Mouse (Mus musculus) retina, postnatal 7 days (tissue): ENCODE results near the gene Acacb.

Source experiments
- DNase-seq: peaks from one replicate; pipeline ENCODE4 v3.0.0-alpha.2; 2012; ENCODE audit warnings: low read depth, low spot score

Acacb gene

DNA sequence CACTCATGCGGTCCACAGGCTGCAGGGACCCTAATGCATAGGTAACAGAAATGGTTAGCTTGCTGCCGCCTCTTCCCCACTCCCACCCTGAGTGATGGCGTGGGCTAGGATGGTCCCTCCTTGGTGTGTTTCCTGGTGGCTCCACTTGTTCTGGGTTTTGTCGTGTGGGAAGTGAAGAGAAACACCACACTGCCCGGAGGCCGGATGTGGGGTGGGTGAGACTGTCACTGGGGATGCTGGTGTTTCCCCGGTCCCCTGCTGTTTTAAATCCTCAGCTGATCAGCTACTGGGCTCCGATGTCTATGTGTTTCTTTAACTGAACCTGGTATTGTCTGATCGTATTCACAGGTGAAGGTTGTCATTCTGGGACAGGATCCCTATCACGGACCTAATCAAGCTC lies 10.8 kb upstream of the Acacb start:
- DNase-seq = no peak

DNA sequence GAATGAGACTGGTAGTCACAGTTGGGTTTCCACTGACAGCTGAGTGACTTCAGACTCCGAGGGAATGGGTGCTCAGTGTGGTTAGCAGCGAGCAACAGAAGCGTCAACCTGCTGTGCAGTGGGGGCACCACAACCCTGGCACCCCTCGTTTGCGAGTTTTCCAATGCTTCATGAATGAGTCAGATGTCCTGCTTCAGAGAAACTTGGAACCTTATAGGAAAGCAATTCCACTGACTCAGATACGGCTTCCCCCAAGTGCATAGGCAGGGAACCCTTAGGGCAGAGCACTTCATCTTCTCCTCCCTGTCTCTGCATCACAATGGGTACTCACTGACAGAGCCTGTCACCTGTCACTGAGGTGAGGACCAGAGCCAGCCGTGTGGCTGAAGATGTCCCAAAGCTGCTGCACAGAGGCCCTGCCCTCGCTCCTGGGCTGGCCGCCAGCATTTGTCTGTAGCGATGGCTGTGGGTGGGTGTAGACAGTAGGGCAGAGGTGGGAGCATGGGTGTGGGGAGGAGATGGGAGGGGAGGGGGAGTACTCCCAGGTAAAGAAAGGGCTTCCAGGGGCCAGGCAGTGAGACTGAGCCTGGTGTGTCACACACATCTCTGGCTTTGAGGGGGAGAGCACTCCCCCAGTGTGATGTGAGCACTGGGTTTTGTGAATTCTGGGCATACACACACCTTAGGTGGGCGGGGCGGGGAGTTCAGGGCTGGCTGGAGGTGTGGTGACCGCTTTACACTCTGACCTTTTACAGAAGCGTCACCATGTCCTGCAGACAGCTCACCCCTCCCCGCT lies 8.7 kb upstream of the Acacb start:
- DNase-seq = no peak

GRCm38 (mm10) chr5:114138277-114139164 lies 7.8 kb upstream of the Acacb start:
- no peak for DNase-seq

GRCm38 (mm10) chr5:114139175-114139574 lies 7.2 kb upstream of the Acacb start:
- peak; percentile 67 for DNase-seq

GRCm38 (mm10) chr5:114147043-114147972 lies 973 bp downstream of the Acacb start:
- no peak for DNase-seq

DNA sequence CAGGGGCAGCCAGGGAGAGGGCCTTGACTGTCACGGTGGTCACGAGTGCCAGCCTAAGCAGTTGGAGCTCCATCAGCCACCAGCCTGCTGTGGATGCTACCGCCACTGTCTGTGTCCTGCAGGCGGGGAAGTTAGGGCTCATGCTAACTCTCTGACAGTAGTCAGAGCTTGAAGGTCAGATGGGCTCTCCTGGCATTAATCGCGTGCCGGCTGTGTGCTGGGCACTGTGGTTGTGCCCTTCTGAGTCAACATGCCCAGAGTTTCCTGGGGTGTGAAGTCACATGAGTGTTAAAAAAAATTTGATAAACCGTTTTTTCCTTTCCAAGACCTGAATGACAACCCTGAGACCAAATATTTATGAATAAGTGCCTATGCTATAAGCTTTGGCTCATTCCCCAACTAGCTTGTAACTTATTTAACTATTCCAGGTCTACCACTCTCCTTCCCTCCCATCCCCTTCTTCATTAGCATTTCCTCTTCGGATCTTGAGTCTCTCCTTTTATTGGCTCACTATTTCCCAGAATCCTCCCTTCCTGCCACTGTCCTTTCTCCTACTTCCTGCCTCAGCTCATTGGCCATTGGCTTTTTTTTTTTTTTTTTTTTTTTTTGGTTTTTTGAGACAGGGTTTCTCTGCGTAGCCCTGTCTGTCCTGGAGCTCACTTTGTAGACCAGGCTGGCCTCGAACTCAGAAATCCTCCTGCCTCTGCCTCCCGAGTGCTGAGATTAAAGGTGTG lies 6.2 kb downstream of the Acacb start:
- DNase-seq = no peak

GRCm38 (mm10) chr5:114153490-114153889 lies 7.2 kb downstream of the Acacb start:
- DNase-seq = peak; percentile 29

DNA sequence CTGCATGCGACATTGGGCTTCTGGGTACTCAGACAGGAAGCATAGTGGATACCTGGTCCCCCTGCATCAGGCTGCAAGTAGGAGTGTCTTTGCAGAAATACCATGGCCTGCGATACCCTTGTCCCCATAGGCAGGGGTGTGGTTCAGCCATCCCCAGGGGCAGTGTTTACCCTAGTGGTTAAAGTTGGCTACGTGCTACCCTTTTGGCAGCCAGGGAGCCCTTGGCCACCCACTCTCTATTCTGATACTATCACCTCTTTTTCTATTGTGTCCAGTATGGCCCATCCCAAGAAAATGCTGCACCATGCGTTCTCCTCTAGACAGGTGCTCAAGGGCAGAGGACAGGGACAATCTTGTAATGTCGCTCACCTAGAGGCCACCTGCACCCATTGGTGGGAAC lies 8.4 kb downstream of the Acacb start:
- no peak for DNase-seq

GRCm38 (mm10) chr5:114155168-114155933 lies 9.0 kb downstream of the Acacb start:
- DNase-seq = no peak

DNA sequence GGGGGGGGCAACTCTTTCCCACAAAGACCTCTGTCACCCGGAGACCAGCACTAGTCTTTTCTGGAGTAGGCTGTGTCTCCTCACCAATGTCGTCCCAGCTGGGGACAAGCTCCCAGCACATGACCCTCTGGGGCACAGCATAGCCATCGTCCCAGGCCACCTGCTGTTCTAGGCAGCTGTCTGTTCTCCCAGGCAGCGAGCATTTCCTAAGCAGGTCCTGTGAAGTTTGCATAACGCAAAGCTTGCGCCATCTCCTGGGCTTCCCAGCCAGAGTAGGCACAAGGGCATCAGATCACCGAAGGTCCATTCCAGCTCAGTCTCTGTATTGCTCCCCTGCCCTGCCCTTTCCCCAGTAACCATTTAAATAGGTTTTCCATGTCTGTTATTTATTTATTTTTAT lies 10.9 kb downstream of the Acacb start:
- no peak for DNase-seq

- no peak for DNase-seq
Measured at GRCm38 (mm10) chr5:114161424-114161823, 15.1 kb downstream of the Acacb start.

DNA sequence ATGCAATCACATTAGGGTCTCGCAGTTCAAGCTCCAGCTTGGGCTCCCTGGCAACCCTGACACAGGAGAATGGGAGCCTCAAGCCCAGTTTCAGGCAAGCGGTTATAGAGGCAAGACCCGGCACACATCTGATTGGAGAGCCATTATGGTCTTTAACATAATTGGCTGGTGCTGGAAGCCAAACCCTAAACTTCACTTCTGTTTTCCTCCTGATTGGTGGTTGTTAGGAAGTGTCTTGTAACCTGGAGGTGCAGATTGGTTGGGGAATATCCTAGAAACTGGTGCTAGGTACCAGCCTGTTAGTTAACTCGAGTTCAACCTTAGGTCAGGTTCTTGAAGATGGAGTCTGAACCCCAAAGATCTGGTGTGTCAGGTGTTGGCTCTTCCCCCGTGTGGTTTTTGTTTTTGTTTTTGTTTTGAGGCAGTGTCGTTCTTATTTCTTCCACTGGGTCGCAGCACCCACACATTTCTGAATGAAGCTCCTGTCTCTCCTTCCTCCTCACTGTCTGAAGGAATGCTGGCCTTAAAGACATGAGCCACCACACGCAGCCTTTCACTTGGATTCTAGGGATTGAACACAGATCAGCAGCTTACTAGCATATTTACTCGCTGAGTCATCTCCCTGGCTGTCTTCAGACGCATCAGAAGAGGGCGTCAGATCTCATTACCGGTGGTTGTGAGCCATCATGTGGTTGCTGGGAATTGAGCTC lies 15.9 kb downstream of the Acacb start:
- DNase-seq = no peak

GRCm38 (mm10) chr5:114163117-114163696 lies 16.9 kb downstream of the Acacb start:
- DNase-seq = no peak

- DNase-seq = no peak
Measured at GRCm38 (mm10) chr5:114170345-114170744, 24.0 kb downstream of the Acacb start.

DNA sequence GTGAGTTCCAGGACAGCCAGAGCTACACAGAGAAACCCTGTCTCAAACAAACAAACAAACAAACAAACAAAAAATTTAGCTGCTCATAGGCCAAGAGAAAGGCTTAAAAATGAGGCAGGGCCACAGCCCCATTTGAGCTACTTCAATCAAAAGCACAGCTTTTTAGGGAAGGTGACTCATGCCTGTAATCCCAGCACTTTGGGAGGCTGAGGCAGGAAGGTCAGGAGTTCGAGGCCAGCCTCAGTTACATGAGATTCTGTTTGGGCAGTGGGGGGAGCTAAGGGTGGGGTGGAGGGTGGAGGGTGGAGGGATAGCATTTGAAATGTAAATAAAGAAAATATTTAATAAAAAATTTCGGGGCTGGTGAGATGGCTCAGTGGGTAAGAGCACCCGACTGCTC lies 26.6 kb downstream of the Acacb start:
- peak; percentile 16 for DNase-seq

- DNase-seq = no peak
Measured at GRCm38 (mm10) chr5:114173458-114173857, 27.1 kb downstream of the Acacb start.

DNA sequence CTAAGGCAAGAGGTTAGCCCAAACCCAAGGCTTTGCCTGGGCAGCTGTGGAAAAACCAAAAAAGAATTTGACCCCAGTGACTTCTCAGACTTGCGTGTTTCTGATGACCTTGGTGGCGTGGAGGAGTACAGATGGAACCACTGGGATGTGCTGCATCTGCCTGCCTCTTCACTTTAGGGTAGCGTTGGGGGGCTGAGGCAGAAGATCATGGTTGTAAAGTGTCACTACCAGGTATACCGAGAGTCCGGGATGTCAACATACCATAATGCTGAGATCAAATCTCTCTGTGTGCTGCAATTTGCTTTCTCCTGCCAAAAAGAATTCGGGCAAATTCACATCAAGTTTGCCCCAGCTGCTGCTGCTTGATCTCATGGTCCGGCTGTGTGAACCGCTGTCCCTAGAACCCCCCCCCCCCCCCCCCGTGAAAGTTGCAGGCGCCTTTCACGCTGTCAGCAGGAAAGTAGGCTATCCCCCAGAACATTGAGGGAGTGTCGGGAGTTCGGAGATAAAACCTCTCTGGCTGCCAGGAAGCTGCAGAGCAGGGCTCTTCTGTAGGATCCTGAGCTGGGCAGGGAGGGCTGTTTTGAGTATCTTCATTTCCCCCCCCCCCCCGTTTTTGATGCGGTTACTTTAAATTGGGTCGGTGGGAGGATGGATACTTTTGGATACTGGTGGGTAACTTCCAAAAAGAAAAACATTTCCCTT lies 27.7 kb downstream of the Acacb start:
- DNase-seq = no peak

DNA sequence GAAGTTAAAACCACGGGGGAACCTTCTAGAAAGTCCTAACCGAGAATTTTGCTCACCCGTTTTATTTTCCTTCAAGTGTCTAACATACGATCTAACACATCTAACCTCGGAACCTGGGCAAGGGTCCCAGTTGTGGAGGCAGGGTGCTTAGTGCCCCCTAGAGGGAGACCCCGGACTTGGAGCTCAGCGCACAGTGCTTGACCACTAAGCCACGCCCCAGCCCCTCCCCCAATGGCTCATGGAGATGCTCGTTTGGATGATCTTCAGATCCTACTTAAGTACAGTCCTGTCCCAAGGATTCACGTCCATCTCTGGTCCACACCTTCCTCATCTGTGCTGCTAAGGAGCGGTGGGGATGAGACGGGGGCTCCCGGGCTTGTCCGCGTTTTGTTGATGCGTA lies 28.3 kb downstream of the Acacb start:
- DNase-seq = peak; percentile 37
